Mouse (Mus musculus): Measurements from ENCODE around the gene Atp8a2.

The Atp8a2 gene

GRCm38 (mm10) chr14:59607021-59607420, 590.0 kb downstream of the Atp8a2 start:
- DNase-seq (ENCODE audit: low read depth, low spot score), result no peak

- peak; percentile 79 for DNase-seq (ENCODE audit: low read depth, low spot score)
These were observed 591.2 kb downstream of the Atp8a2 start for GRCm38 (mm10) chr14:59605671-59606353.

GRCm38 (mm10) chr14:59604002-59604645, 592.9 kb downstream of the Atp8a2 start:
- DNase-seq (ENCODE audit: low read depth, low spot score), result peak; percentile 58

- DNase-seq (ENCODE audit: low read depth, low spot score), result no peak
These were observed 598.7 kb downstream of the Atp8a2 start for GRCm38 (mm10) chr14:59598260-59598627.

- DNase-seq (ENCODE audit: low read depth, low spot score), result peak; percentile 88
These were observed 599.4 kb downstream of the Atp8a2 start, which contains the start of gene Cdadc1 for GRCm38 (mm10) chr14:59597398-59598259. Gene Cdadc1 (minus strand): TSS chr14:59597959.

- DNase-seq (ENCODE audit: low read depth, low spot score), result no peak
These were observed 602.0 kb downstream of the Atp8a2 start for GRCm38 (mm10) chr14:59594988-59595387.

GRCm38 (mm10) chr14:59592593-59592992, 604.4 kb downstream of the Atp8a2 start:
- DNase-seq (ENCODE audit: low read depth, low spot score), result no peak

GRCm38 (mm10) chr14:59591901-59592300, 605.1 kb downstream of the Atp8a2 start:
- no peak for DNase-seq (ENCODE audit: low read depth, low spot score)

- DNase-seq (ENCODE audit: low read depth, low spot score), result peak; percentile 77
These were observed 606.4 kb downstream of the Atp8a2 start for GRCm38 (mm10) chr14:59590614-59591013.
